Mouse (Mus musculus) embryonic facial prominence, embryonic 12.5 days (tissue): ENCODE results near the gene Furin. TPM values are rescaled to one million over a fixed set of nuclear protein-coding genes. Genes with fewer than 3 reads are reported as not detected.

ENCODE experiments used
- ATAC-seq: fragments of 200-750 bp; cut with Nextera tagmentation; 2 replicates; pipeline ENCODE4 v1.8.0; 2017; ENCODE audit not compliant: insufficient number of reproducible peaks, insufficient read depth, low FRiP score, low TSS enrichment
- H3K27ac ChIP-seq: fragments of 300-500 bp; sonication (generic); 2 replicates; pipeline ENCODE4 v1.5.1; 2016; ENCODE audit warnings: mild to moderate bottlenecking
- H3K27me3 ChIP-seq: fragments of 300-500 bp; sonication (generic); 2 replicates; pipeline ENCODE4 v1.6.1; 2016; ENCODE audit warnings: mild to moderate bottlenecking, moderate library complexity
- H3K36me3 ChIP-seq: fragments of 300-500 bp; sonication (generic); 2 replicates; pipeline ENCODE4 v1.6.1; 2016; ENCODE audit warnings: mild to moderate bottlenecking
- H3K4me1 ChIP-seq: fragments of 300-500 bp; sonication (generic); 2 replicates; pipeline ENCODE4 v1.6.1; 2016
- H3K4me2 ChIP-seq: fragments of 300-500 bp; sonication (generic); replicated peaks from 2 replicates; pipeline ENCODE4 v1.6.1; 2016; ENCODE audit warnings: mild to moderate bottlenecking, moderate library complexity
- H3K4me3 ChIP-seq: fragments of 300-500 bp; sonication (generic); 2 replicates; pipeline ENCODE4 v1.5.1; 2016; ENCODE audit warnings: mild to moderate bottlenecking
- H3K9ac ChIP-seq: fragments of 300-500 bp; sonication (generic); 2 replicates; pipeline ENCODE4 v1.6.1; 2016; ENCODE audit warnings: mild to moderate bottlenecking, moderate library complexity
- H3K9me3 ChIP-seq: fragments of 300-500 bp; sonication (generic); 2 replicates; pipeline ENCODE4 v1.6.1; 2016; ENCODE audit warnings: mild to moderate bottlenecking, moderate library complexity
- WGBS: fragments of 180-500 bp; shearing (Covaris S2); methylation state at CpG from one replicate; pipeline ENCODE4 v1.1.7; 2016; 5-methylcytosine and 5-hydroxymethylcytosine counted together
- polyA plus RNA-seq: library from polyadenylated mRNA; unstranded; fragments of >200 nt; fragmentation: Nextera tagmentation; extraction: Ambion mirVana; gene quantifications from 2 replicates; pipeline ENCODE4 v1.2.1, GENCODE M21; 2016

The Furin gene
- polyA plus RNA-seq: 9.7 and 10.7 TPM in 2 replicates

GRCm38 (mm10) chr7:80405188-80405695 is at the start of gene Furin:
Gene Furin (minus strand): TSS chr7:80405436.
- Histone ChIP-seq H3K9ac (no peak within 1 kb of the TSS), H3K27ac (no peak within 1 kb of the TSS)

GRCm38 (mm10) chr7:80454786-80455185 is 49.5 kb upstream of the Furin start:
- Histone ChIP-seq H3K36me3 (peaks cover 37% of the 10 kb centered on the region), H3K4me3 (no peak overlapping the region), H3K27ac (no peak overlapping the region), H3K9me3 (no peaks in the 10 kb centered on the region), H3K4me1 (peaks cover 7% of the 10 kb centered on the region), H3K27me3 (no peaks in the 10 kb centered on the region), H3K9ac (no peak overlapping the region), H3K4me2 (no peak overlapping the region)
- no peak for ATAC-seq
- 89% methylated on average over 2 of the region's 2 CpGs for WGBS

More at GRCm38 (mm10) chr7:80405188-80405695, at the start of gene Furin:
- no peak for ATAC-seq
- WGBS: 77% methylated on average over 9 of the region's 9 CpGs
- peaks cover 24% of the 10 kb centered on the region for H3K4me1 ChIP-seq
- no peaks in the 10 kb centered on the region for H3K9me3 ChIP-seq
- no peak within 1 kb of the TSS for H3K4me2 ChIP-seq
- H3K36me3 ChIP-seq: no peaks in the 10 kb centered on the region
- H3K4me3 ChIP-seq: no peak within 1 kb of the TSS
- peaks cover 8% of the 10 kb centered on the region for H3K27me3 ChIP-seq

GRCm38 (mm10) chr7:80453997-80454396 is 48.8 kb upstream of the Furin start:
- Histone ChIP-seq H3K9ac (no peak overlapping the region), H3K4me1 (peaks cover 7% of the 10 kb centered on the region), H3K4me2 (no peak overlapping the region), H3K9me3 (no peaks in the 10 kb centered on the region), H3K36me3 (peaks cover 31% of the 10 kb centered on the region), H3K4me3 (no peak overlapping the region), H3K27ac (no peak overlapping the region), H3K27me3 (no peaks in the 10 kb centered on the region)
- WGBS: 93% methylated on average over 5 of the region's 5 CpGs
- ATAC-seq: no peak

GRCm38 (mm10) chr7:80453121-80453520 is 47.9 kb upstream of the Furin start:
- peaks cover 5% of the 10 kb centered on the region for H3K4me1 ChIP-seq
- H3K9me3 ChIP-seq: no peaks in the 10 kb centered on the region
- H3K27ac ChIP-seq: no peak overlapping the region
- ATAC-seq: no peak
- no peak overlapping the region for H3K9ac ChIP-seq
- peaks cover 28% of the 10 kb centered on the region for H3K36me3 ChIP-seq
- no peak overlapping the region for H3K4me3 ChIP-seq
- H3K4me2 ChIP-seq: no peak overlapping the region
- H3K27me3 ChIP-seq: no peaks in the 10 kb centered on the region
- 92% methylated on average over 3 of the region's 3 CpGs for WGBS

GRCm38 (mm10) chr7:80452241-80452640 is 47.0 kb upstream of the Furin start:
- H3K9ac ChIP-seq: no peak overlapping the region
- no peaks in the 10 kb centered on the region for H3K9me3 ChIP-seq
- WGBS: 85% methylated on average over 5 of the region's 5 CpGs
- no peak overlapping the region for H3K4me2 ChIP-seq
- ATAC-seq: no peak
- H3K4me1 ChIP-seq: no peaks in the 10 kb centered on the region
- H3K36me3 ChIP-seq: peaks cover 28% of the 10 kb centered on the region
- H3K27me3 ChIP-seq: no peaks in the 10 kb centered on the region
- no peak overlapping the region for H3K4me3 ChIP-seq
- no peak overlapping the region for H3K27ac ChIP-seq

GRCm38 (mm10) chr7:80451550-80452232 is 46.5 kb upstream of the Furin start:
- no peak for ATAC-seq
- WGBS: 67% methylated on average over 3 of the region's 3 CpGs
- Histone ChIP-seq H3K9ac (no peak overlapping the region), H3K4me3 (no peak overlapping the region), H3K36me3 (peaks cover 28% of the 10 kb centered on the region), H3K4me1 (no peaks in the 10 kb centered on the region), H3K4me2 (no peak overlapping the region), H3K27ac (no peak overlapping the region), H3K9me3 (no peaks in the 10 kb centered on the region), H3K27me3 (no peaks in the 10 kb centered on the region)

GRCm38 (mm10) chr7:80450354-80450753 is 45.1 kb upstream of the Furin start:
- ATAC-seq: no peak
- Histone ChIP-seq H3K9me3 (no peaks in the 10 kb centered on the region), H3K27ac (no peak overlapping the region), H3K36me3 (peaks cover 23% of the 10 kb centered on the region), H3K27me3 (no peaks in the 10 kb centered on the region), H3K4me1 (0 out of 2 replicates have a peak, but pooled peaks cover 2% of the 10 kb centered on the region), H3K9ac (no peak overlapping the region), H3K4me3 (no peak overlapping the region), H3K4me2 (no peak overlapping the region)
- 65% methylated on average over 4 of the region's 4 CpGs for WGBS

- H3K4me1 ChIP-seq: 0 out of 2 replicates have a peak, but pooled peaks cover 3% of the 10 kb centered on the region
- no peak overlapping the region for H3K27ac ChIP-seq
- H3K4me2 ChIP-seq: no peak overlapping the region
- no peak overlapping the region for H3K4me3 ChIP-seq
- no peaks in the 10 kb centered on the region for H3K9me3 ChIP-seq
- no peaks in the 10 kb centered on the region for H3K27me3 ChIP-seq
- no peak for ATAC-seq
- WGBS: 81% methylated on average over 6 of the region's 6 CpGs
- H3K36me3 ChIP-seq: peaks cover 23% of the 10 kb centered on the region
- H3K9ac ChIP-seq: no peak overlapping the region
Measured at GRCm38 (mm10) chr7:80449620-80450091, 44.4 kb upstream of the Furin start.

- no peak for ATAC-seq
- H3K4me2 ChIP-seq: no peak overlapping the region
- peaks cover 12% of the 10 kb centered on the region for H3K4me1 ChIP-seq
- WGBS: 95% methylated on average over 8 of the region's 8 CpGs
- no peak overlapping the region for H3K27ac ChIP-seq
- peaks cover 5% of the 10 kb centered on the region for H3K36me3 ChIP-seq
- no peak overlapping the region for H3K9ac ChIP-seq
- no peak overlapping the region for H3K4me3 ChIP-seq
- H3K9me3 ChIP-seq: no peaks in the 10 kb centered on the region
- H3K27me3 ChIP-seq: no peaks in the 10 kb centered on the region
Measured at GRCm38 (mm10) chr7:80447336-80447735, 42.1 kb upstream of the Furin start.

- Histone ChIP-seq H3K4me3 (no peak overlapping the region), H3K4me2 (no peak overlapping the region), H3K4me1 (peaks cover 20% of the 10 kb centered on the region), H3K27ac (0 out of 2 replicates have a peak overlapping the region, but pooled peaks have one; percentile 36), H3K27me3 (no peaks in the 10 kb centered on the region), H3K9me3 (no peaks in the 10 kb centered on the region), H3K36me3 (no peaks in the 10 kb centered on the region), H3K9ac (no peak overlapping the region)
- ATAC-seq: no peak
- WGBS: 78% methylated on average over 7 of the region's 7 CpGs
Measured at GRCm38 (mm10) chr7:80446221-80446878, 41.1 kb upstream of the Furin start.

GRCm38 (mm10) chr7:80445492-80445891 is 40.3 kb upstream of the Furin start:
- H3K4me3 ChIP-seq: no peak overlapping the region
- no peak overlapping the region for H3K9ac ChIP-seq
- no peaks in the 10 kb centered on the region for H3K27me3 ChIP-seq
- no peak overlapping the region for H3K27ac ChIP-seq
- no peaks in the 10 kb centered on the region for H3K36me3 ChIP-seq
- no peak for ATAC-seq
- 26% methylated on average over 6 of the region's 6 CpGs for WGBS
- H3K9me3 ChIP-seq: no peaks in the 10 kb centered on the region
- peaks cover 20% of the 10 kb centered on the region for H3K4me1 ChIP-seq
- no peak overlapping the region for H3K4me2 ChIP-seq
